Mouse (Mus musculus): ENCODE measurements around the gene M6pr.

GRCm38 (mm10) chr6:122355909-122356308 is 47.4 kb downstream of the M6pr start:
- no peak for TF ChIP-seq CTCF (IDR thresholded peaks at IDR 0.05; ENCODE audit: control insufficient read depth, insufficient read depth, insufficient read length)
- TF ChIP-seq CEBPB (IDR thresholded peaks at IDR 0.05; ENCODE audit: low read depth) = no peak

All from C2C12 (cell line).